Mouse (Mus musculus) CD4-positive helper T cell, adult 2 months (primary cell): ENCODE measurements around the gene Aldh6a1.

Experiments
- DNase-seq: peaks from one replicate; pipeline ENCODE4 v3.0.0-alpha.2; 2012; ENCODE audit warnings: low read depth, missing footprints, low spot score

Gene Aldh6a1

DNA sequence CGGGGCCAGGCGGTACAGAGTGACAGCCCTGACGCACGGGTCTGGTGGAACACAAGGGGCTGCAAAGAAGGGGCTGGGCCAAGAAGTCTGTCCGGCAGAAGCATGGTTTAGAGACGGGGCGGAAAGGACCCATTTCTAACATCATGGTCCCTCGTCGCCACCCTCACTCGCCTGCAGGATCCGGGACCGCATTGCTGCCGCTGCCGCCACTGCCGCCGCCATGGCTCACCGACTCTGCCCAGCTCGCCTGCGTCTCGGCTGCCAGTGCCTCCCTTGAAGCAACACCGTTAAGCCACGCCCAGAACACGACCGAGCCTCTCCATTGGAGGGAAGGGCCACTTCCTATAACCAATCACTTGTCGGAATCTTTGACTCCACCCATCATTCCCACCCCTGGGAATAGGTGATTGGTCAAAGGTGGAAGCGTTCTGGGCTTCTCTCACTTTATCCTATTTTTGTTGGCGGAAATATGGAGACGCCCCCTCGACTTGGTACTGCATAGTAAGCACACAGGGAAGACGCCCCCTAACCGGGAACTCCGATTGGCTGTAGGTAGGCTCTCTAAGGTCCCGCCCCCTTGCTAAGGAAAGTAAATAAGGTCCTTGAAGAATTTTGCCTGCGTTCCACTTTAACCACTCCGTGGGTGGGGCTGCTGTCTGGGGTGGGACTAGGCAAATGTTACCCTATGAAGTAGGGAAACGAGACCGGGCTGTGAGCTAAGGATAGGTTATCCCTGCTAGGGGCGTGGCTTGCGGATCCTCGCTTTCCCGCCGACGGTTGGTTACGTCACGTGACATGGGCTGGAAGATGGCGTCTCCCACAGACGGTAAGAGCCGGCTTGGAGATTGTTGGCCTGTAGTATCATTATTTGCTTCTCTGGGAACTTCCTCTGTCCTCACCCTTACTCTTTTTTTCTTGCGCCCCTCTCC lies at the start of gene Aldh6a1, which contains the start of gene Lin52:
Gene Aldh6a1, minus strand, starts transcription at position 287 of the 929 bp plus-strand sequence.
Gene Lin52, plus strand, starts transcription at position 705 of the 929 bp plus-strand sequence.
- DNase-seq: peak; percentile 99

DNA sequence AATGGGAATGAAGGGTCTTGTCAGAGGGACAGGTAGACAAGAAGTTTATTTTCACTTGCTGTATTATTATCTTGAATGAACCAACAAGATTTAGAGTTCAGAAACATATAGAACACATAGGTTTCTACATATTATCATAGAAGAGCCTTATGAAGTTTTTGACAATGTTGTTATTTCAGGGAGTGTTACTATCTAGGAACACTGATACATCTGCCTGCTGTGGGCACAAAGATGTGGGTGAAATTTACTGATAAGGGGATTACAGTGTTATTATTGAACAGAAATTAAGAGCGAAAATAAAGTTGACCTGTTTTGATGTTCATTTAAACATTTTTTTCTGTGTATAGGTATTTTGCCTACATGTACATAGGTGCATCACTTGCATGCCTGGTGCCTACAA lies 46.0 kb upstream of the Aldh6a1 start:
- DNase-seq: no peak

DNA sequence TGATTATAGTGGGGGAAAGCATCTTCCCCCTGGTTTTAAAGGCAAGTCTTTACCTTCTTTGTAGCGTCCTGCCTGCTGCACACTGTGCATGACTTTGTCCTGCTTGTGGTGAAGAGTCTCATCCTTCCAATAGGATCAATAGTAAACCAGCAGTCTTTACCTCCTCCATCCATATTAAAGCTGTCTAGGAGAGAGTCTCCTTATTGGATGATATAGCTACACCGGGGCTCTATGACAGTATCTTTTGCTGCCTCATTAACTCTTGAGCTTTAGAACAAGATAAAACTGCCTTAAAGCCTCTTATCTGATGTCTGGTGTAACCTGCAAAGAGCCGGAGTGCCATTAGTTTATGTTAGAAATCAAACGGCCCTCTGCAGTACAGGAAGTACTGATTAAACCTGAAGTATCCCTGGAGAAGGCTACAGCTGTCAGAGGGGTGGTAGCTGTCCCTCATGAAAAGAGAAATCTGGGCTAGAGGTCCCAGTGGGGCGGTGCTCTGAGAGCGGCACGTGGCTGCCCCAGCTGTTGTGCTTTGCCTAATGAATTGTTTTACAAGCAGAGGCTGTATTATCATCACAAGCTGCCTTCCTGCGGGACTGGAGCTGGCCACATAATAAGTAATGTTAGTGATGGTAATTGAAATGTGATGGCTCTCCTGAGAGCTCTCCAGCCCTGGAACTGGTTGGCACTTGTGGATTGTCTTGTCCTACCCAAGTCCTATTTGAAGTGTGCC lies 36.7 kb upstream of the Aldh6a1 start:
- no peak for DNase-seq

- no peak for DNase-seq
Measured at GRCm38 (mm10) chr12:84482778-84483585, 32.2 kb upstream of the Aldh6a1 start.

GRCm38 (mm10) chr12:84481251-84481650 lies 30.4 kb upstream of the Aldh6a1 start:
- DNase-seq: no peak

- no peak for DNase-seq
Measured at GRCm38 (mm10) chr12:84478937-84479336, 28.1 kb upstream of the Aldh6a1 start.

GRCm38 (mm10) chr12:84468701-84469100 lies 17.9 kb upstream of the Aldh6a1 start:
- DNase-seq: peak; percentile 63

GRCm38 (mm10) chr12:84462856-84463255 lies 12.1 kb upstream of the Aldh6a1 start:
- no peak for DNase-seq

DNA sequence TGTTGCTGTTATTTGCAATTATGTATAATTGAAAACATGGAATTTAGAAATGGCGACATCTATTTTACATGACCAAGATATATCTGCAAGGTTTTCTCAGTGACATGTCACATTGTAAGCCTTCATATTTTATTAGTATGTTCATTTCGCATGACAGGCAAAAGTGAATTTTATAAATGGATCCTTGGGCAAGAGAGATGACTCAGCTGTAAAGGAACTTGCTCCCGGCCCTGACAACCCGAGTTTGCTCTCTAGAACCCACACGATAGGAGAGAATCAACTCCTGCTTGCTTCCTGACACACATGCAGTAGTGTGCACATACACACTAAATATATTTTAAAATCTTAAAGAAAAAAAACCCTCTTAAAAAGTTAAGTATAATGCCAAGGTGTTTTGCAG lies 10.6 kb upstream of the Aldh6a1 start:
- DNase-seq: no peak

DNA sequence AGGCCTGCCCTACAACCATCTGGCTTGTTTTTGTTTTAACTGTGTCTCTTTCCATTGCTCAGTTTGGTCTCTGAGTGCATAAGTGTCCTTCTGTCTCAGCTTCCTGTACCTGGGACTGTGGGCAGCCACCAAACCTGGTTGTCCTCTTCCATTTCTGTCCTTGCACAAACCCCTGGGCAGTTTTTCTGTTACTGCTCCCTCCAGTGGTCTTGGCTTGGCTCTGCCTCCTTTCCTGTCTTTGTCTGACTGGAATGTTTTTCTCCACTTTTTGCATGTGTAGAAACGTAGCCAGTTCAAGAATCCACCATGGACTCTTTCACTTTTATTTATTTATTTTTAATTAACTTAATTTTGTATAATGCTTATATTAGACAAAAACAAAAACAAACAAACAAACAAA lies 9.0 kb upstream of the Aldh6a1 start:
- DNase-seq: no peak

GRCm38 (mm10) chr12:84456911-84457310 lies 6.1 kb upstream of the Aldh6a1 start:
- DNase-seq: no peak

DNA sequence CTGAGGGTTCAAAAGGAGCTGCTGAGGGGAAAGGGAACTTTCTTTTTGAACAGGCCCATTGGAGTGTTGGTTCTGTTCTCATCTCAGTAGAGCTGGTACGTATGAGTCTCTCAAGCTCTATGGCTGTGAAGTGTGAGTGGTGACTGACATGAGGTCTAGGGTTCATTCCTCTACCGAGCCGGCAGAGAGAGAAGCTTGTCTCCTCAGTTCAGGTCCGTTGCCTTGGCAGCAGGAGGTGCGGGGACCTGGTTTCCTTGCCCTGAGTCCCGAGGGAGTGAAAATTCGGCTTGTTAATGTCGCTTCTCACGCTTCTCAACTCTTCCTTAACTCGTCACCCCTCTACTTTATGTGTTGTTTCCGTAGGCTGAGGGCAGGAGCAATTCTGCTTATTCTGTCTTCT lies 997 bp upstream of the Aldh6a1 start:
- no peak for DNase-seq

GRCm38 (mm10) chr12:84450351-84450717 lies 470 bp downstream of the Aldh6a1 start:
- no peak for DNase-seq

DNA sequence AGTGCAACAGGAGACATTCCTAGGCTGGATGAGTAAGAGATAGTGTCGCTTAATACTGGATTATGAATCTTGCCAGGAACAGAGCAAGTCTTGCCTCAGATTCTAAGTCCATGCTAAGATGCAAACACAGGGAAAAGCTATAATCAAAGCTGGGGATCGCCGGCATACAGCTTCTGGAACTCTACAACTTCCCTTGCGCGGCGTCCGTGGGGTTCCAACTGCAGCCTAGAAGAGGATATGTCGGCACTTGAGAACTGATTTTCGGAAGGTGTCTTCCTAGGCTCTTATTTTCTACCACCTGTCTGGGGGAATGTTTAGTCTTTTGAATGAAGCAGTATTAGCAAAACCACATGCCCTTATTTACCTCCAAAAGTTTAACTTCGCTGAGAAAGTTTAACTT lies 917 bp downstream of the Aldh6a1 start:
- DNase-seq: no peak

DNA sequence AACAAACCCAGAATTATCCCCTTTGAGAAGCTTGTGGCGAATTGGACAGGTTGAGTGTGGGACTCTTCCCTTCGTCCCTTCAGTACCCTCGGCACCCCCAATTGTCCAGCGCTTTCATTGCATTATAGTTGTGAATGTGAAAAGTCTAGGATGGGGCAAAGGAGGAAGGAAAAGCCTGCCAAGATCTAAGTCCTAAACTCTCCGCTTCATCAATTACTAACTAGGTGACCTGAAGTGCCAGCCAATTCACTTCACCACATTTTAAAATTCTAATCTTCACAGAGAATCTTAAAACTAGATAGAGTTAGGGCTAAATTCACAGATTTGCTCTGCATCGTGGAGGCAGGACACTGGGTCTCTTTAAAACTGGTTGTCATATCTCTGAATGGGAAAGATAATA lies 2.6 kb downstream of the Aldh6a1 start:
- DNase-seq: no peak

GRCm38 (mm10) chr12:84447386-84447785 lies 3.4 kb downstream of the Aldh6a1 start:
- DNase-seq: no peak

DNA sequence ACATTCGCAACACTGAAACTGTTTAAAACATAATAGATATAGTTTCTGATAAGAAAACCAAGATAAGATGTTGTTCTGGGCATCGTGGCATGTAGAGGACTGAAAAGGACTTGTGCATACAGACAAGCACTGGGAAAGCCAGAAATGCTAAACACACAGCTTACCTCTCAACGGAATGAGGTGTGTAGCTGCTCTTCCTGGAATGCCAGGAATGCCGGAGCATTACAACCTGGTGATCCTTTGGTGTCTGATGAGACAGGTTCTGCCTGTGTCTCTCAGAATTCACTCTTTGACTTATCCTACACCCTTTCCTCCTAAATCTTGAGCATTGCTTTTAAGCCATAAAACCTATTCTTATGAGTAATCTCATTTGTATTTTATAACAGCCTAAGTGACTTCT lies 8.3 kb downstream of the Aldh6a1 start:
- no peak for DNase-seq

- no peak for DNase-seq
Measured at GRCm38 (mm10) chr12:84438697-84439096, 12.1 kb downstream of the Aldh6a1 start.

DNA sequence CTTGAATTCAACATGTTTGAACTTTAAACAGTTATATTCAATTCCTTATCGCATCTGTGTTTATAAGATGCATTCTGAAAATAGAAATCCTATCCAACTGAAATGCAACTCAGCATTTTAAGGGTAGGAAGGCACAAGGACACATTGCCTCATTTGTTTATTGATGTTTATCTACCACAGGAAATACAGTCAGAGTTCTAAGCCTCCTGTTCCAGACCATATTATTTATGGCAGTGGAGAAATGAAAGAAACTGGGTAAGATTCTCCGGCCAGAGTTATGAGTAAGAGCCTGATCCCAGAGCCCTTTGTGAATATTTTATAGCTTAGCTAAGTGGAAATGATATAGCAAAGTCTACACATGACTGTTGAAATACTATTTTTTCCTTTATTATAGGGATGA lies 21.0 kb downstream of the Aldh6a1 start:
- DNase-seq: no peak

DNA sequence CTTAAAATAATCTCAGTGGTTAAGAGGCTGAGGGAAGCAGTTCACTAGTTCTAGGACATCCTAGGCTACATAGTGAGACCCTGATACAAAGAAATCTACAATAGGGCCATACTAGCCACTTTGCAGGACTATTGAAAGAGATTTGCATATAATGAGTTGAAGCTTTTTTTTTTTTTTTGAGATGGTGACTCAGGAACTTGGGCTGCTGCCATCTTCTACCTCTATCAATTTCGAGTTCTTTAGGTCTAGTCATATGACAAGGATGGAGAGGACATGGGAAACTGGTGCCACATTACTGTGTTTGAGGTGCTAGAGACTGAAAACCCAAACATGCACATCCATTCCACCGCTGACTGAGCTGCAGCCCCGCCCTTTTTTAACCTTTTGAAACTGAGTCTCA lies 26.8 kb downstream of the Aldh6a1 start:
- no peak for DNase-seq

- DNase-seq: no peak
Measured at GRCm38 (mm10) chr12:84417605-84417922, 33.2 kb downstream of the Aldh6a1 start.
